Mouse (Mus musculus): ENCODE results near the gene Rassf6.

- TF ChIP-seq CTCF (IDR thresholded peaks at IDR 0.05; ENCODE audit: borderline replicate concordance, insufficient read depth, low read length) (no peak), POLR2A (IDR thresholded peaks at IDR 0.05; ENCODE audit: low read depth, low read length) (no peak)
These were observed 13.0 kb downstream of the Rassf6 start for GRCm38 (mm10) chr5:90627423-90627822.
